Mouse (Mus musculus): Measurements from ENCODE around the gene Sparc.

- no peak for TF ChIP-seq CTCF (IDR thresholded peaks at IDR 0.05; ENCODE audit: low read depth)
- no peak for TF ChIP-seq EP300 (IDR thresholded peaks at IDR 0.05; ENCODE audit: low read depth)
Observed at GRCm38 (mm10) chr11:55372001-55372400, 51.0 kb downstream of the Sparc start.

Data from liver, postnatal 0 days (tissue).